Mouse (Mus musculus) layer of hippocampus, postnatal 25 days (tissue): ENCODE measurements at regions not wholly inside any gene's neighbourhood (a gene's known extent, or its start where the extent isn't known, plus 50 kb on each side); places are given as distances from the start of the nearest gene placed in this dataset.

ENCODE experiments used
- DNase-seq, 2 experiments: peaks; one replicate each; pipeline ENCODE4 v3.0.0; 2022; ENCODE audit warnings: mixed read lengths in 2 of 2, low spot score in 1 of 2; ENCODE audit errors: extremely low spot score in 1 of 2

DNA sequence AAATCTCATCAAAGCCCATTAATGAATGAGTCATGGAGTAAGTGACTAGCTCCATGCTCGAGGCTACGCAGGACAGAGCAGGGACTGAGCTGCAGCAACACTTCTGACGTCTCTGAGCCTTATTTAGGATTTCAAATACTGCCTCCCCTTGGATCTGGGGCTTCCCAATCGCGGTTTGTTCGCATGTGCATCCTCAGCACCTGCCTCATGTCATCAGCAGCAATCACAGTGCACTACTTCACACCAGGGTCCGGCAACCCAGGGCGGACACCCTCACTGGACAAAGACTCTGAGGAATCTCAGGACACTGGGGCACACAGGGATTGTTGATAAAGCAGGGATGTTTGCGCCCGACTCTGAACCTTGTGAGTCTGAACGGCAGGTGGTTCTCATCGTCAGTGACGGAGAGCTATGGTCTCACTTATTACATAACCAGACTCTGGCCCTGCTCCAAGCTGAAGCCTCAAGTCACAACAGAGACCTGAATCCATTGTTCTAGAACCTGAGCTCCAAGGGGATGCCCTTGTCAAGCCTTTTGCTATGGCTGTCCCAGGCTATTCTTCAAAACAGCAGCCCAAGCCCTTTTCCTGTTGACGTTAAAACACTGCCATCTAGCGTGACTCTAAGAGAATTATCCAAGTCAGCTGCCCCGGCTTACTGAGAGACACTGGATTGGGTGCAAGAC, 247.2 kb upstream of the Gm26657 start:
- DNase-seq: peak; percentile 30 to 42

DNA sequence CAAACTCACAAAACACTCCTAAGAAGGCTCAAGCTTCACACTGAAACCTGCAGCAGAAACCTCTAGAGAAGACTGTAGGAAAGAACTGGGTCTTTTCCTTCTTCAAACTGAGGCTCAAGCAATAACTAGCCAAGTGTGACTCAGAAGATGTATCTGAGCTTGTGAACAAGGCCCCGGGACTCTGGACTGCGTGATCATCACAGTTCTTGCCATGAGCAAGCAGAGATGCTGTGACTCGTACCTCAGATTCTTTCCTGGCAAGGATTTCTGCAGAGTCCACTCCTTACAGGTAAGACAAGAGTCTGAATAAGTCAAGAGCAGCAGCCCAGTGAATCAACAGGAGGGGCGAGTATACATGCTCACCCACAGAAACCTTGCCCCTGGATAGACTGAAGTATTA, 250.5 kb upstream of the Gm26657 start:
- no peak for DNase-seq

DNA sequence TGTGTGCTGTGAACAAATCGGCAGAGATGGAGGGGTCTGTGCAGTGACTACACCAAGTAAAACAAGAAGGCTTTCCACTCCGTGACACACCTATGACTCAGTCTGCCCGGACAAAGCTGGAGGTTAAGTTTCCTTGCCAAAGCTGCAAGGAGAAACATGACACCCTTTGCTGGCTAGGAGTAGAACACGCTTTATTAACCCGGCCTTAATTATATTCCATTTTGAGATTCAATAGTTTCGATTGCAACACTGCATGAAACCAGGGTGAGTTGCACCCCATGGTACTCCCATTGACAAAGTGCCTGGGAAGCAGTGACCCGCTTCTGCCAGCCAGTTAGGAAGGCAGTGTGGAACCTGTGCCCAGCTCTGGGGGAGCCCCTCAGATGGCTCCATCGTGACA, 256.2 kb upstream of the Gm26657 start:
- DNase-seq: no peak

DNA sequence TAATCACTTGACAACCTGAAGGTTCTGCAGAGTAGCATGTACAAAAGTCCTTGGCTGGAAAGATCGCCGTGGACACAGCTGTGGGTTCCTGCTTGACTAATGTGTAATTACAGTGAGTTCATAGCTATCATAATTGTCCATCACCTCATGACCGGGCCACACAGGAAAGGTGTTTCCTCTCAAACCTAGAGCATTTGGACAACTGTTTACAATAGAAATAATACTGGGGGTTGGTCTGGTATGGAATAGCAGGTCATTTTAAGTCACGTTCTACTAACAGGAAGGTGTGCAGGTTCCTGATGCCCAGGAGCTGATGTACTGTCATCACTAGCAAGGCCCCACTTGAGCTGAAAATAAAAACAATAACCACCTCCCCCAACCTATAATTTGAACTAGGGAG, 283.1 kb upstream of the Gm26657 start:
- no peak for DNase-seq

DNA sequence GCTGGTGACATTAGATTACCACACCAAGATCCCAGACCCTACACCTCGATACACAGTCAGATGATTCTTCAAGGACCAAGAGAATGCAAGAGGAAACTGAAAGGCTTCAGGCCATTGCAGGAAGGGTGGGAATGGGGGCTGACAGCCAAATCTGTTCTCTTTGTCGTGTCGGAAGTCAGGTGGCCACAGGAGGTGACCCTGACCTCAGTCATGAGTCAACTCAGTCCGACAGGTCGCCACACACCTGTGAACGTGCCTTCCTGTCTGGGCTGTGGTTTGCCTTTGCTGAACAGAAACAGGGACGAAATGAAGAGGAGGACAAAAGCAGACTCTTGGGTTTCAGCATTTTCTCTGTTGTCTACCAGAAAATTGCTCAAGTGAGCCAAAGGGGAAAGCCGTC, 318.3 kb upstream of the Gm26657 start:
- DNase-seq: no peak

DNA sequence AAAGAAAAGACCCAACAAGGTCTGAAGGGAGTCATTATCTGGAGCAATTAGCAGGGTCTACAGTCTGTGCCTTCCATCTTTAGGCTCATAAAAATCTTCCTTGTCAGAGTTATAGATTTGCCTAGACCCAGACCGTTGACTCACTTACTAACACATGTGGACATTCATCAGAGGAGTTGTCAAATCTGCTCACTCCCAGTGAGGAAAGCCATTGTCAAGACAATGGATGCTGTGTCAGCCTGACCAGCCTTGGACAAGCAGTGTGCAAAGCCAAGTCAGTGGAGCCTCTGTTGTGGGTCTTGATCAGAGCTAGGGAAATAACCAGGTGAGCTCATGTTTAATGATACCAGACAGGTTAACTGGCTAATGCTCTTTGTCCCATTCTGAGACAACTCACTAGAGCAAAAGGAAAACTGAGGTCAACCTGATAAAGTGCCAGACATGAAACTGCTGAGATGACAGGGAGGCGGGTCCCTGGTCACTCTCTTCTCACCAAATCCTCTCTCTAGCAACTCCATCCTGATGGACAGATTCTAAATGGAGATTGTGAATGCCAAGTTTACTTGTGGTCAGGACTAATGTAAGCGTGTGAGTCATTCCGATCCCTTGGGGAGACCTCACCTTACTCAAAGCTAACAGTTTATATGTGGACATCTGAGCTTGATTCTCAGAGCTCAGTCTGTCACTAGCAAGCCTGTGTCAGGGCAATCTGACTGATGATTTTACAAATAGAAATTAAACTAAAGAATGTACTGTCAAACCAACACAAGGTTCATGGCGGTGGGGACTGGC, 320.6 kb upstream of the Gm26657 start:
- no peak for DNase-seq

DNA sequence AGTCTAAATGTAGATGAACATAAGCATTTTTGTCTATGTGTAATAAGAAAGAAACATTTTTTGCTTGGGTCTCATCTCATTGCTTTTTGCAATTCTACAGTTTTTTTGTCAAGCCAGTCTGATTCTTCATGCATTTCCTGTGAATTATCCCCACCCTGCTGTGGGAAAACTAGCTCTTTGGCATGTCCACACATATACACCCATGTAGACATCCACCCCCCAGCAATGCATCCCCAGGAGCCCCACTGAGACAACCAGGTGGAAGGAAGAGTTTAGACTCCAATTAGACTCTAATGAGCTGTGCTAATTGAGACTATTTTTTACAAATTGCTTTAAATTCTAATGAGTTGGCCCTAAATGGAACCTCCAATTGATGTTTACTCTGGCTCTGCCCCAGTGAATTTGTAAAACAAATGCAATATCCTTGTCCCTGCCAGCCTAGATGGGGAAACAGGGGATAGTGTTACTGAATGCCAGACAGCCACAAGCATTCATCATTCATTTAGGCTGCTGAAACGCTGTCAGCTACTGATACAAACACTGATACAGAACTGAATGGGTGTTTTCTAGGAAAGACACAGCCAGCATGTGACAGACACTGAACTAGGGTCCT, 328.7 kb upstream of the Gm26657 start:
- no peak for DNase-seq

DNA sequence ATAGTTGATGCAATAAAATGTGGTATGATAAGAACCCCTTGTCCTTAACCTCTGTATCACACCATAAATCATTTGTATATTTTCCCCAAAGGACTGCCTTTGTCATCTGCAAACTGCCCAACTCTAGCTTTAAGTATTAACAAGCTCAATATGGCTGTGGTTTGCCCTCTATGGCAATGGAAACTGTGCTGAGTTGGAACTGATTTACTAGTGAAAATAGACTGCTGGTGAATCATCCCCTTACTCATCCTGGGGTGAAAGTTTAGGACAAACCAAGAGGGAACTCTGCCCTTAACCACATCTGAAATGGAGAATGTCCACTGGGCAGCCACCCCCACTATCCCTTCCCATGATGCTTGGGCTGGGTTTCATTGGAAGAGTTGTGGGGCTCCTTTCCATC, 346.1 kb upstream of the Gm26657 start:
- no peak for DNase-seq

DNA sequence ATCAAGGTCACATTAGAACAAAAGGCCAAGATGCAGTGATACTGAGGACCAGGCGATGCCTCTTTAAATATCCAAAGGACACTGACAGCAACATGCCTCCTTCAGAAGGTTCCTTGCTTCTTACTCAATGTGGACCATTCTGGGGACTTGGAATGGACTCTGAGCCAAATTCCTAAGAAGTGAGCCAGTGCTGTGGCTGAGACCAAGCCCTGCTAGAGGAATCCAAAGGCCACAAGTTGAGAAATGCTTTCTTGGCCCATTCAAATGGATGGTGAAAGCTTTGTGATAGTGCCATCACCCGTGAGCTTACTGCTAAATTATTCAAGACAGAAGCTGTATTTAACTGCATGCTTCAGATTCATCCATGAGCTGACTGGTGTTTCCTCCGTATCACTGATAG, 352.8 kb upstream of the Gm26657 start:
- DNase-seq: no peak

DNA sequence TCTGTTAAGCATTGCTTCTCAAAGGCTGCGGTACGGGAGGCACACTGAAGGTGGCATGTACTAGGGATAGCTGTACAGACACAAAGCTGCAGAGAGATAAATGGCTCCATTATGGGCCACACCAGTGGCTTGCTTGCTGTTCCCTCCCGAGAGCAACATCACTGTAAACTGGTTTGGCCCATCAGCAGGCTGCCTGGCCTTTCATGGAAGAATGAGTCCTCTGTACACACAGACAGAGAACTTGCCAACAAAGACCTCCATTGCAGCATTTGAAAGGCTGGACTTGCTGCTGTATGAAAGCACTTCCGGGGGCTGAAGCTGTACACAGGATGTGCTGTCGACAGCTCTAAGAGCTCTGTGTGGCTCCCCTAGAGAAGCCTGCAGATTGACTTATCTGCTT, 364.1 kb upstream of the Gm26657 start:
- no peak for DNase-seq

DNA sequence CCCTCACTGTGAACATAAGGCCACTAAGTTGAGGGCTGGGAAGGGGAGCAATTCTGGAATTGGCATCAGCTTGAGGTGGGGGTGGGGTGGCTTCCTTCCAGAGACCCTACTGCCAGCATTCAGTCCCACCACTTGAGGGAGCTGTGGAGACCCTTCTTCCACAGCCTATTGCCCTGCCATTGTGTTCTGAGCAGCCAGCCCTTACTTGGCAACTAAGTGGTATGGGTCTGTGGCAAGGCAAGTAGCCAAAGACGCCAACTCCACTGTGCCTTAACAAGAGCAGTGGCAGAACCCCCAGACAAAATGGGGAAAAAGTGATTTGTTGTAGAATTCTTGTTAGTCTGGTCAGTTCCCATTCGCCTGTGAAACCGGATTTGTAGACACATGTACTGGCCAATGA, 365.4 kb upstream of the Gm26657 start:
- no peak for DNase-seq

DNA sequence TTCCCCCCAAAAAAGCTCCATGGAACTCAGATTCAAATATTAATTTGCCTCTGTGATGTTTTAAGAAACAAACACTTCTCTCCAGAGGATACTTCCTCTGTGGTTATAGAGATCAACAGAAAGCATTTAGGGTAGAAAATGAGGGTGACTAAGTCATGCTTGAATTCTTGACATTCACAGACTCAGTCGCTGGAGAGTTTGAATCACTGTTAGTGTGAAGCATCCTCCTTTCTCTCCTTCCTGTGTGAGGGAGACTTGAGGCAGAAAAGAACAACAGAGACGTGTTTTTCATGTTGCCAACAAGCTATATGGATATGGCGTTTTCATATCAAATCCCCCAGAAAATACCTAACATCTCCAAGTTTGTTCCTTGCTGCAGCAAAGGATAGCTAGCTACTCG, 366.1 kb upstream of the Gm26657 start:
- DNase-seq: no peak

DNA sequence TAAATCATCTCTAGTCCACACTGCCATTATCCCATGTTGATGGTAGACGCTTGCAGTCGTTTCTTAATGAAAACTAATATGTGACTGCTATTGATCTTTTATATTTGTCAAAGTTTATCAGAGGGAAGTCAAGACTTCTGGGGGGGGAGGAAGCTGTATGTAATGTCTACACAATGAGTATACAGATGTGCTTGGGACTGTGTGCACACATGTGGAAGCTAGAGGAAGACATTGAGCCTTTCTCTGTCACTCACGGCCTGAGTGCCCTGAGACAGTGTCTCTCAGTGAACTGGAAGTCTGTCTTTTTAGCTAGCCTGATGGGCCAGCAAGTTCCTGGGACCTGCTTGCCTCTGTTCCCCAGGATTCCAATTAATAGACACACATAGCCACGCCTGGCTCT, 366.7 kb upstream of the Gm26657 start:
- DNase-seq: no peak

DNA sequence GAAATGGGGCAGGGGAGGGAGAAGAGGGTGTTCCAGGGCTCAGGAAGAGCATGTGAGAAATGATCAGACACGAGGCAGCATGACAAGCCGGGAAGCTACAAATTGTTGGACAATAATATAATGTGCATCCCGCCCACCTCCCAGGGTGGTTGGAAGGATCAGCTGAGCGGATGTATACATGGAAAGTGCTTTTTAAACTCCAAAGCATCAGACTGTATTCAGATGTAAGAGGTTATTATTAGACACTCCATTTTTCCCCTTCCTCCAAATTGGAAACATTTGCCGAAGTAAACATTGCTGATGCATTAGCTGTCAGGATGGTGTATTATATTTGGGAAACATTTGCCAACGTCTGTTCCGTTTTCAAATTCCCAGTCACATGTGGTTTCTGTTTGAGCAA, 367.2 kb upstream of the Gm26657 start:
- DNase-seq: no peak

DNA sequence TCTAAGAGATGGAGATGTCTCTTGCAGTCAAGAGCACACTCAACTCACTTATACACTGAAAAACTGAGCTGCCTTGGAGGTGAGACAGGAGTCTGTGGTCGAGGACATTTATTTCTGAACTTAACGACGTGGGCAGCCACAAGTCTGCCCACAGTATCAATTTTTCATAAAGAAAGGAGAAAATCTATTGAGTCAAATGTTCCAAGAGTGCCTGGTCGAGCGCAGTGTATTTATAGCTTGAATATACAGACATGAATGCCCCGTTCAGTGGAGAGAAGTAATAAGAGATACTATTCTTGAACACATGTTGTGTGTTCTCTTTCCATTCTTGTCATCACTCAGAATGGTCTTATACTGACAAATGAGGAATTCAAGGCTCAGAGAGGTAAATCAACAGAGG, 375.3 kb upstream of the Gm26657 start:
- DNase-seq: no peak

DNA sequence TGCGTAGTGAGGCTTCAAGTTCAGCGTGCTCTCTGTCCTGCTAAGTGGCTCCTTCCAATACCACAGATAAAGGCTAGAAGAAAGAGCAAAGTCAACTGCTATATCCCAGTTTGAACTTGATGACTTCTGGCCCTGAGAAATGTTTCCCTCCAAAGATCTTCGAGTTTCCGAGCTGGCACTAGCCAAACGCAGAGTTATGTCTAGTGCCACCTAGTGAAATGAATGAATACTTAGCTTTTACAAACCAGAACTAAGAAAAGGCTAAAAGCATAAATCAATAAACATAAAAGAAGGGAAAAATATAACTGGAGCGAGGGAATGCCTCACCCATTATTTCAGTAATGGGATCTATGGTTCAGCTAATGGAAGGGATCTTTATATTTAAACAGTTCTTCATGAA, 377.7 kb upstream of the Gm26657 start:
- no peak for DNase-seq

DNA sequence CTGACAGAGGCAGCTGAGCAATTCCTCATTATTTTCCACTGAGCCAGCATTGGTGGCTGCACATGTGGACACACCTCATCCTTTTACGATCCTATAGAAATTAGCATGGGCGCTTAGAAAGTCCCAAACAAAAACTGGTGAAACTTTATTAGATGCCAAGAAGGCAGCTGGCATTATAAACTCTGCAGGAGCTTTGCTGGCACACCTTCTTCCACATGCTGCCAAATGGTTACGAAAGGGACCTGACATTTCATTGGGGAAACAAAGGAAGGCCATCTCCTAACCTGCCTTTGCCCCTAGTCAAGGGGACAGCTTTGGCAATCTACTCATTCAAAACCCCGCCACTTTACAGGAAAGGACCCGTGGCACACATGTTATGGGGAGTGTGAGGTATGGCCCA, 390.7 kb upstream of the Gm26657 start:
- no peak for DNase-seq

DNA sequence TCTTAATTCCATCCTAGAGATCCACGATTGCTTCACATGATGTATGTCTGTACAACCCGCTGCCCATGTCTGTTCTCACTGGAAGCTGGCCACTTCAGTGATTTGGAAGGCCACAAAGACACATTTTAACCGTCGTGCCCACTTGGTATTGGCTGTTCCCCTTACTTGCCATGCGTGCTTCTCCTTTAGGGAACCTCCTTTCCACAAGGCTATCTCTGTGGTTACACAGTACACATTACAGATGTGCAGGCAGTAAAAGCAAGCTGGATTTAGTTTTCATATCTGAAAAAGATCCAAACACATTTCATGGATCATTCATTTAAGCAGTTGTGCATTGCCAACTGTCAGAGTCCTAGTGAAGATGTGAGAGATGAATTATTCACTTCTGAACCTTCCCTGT, 414.7 kb upstream of the Gm26657 start:
- DNase-seq: no peak

DNA sequence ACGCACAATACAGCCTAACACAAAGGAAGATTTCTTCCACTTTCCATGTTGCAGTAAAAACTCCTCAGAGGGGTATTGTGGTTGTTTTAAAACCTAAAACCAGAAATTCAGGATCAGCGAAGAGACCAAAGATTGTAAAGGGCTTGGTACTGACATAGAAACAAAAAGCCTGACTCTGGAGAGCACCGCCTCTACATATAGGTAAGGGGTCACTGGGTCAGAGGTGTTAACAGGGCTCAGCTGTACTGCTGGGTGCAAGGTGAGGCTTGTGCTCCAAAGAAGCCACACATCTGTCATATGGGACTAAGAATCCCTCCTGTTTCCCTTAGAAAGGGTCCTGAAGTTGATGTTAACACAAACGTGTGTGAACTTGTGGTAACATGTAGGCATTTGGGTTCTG, 420.7 kb upstream of the Gm26657 start:
- DNase-seq: no peak

DNA sequence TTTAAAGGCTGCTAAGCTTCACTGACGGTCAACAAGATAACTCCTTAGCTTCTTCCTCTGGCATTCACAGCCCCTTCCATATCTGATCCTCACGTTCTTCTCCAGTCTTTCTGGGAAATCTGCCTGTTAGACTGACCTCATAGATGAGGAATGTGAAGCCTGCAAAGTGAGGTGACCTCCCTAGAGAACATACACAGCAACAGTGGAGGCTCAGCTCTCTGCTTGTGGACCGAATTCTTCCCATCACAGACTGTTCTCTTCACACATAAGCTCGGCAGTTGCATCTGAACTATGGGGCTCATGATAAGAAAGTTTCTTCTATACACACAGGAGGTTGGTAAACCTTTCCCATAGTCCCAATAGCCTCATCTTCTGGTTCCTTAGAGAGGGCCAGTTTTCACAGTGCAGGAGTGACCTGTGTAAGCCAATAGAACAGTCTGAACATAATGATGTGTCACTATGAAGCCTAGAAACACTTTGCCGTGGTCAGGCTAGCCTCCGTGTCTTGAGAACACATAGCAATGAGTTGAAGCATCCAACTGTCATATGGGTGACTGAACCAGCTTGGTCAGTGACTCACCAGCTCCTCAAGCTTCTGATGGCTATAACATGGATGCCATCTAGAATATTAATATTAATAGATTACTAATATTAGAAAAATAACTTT, 434.1 kb upstream of the Gm26657 start:
- DNase-seq: no peak

DNA sequence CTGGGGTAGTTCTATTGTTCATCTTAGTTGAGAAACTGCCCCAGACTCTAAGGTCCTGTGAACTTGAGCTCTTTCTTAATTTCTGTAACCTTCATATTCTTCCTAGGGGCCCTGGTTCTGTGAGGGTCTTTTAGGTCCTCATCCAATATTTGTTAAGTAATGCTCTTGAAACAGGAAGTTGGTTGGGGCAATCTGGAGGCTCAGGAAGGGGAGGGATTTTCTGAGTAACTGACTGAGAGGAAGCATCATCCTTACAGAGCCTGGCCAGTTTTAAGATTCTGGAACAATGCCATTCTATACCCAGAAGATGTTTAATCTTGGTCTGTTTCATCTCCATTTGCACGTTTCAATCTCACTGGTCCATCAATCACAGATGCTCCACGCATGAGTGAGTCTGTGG, 435.6 kb upstream of the Gm26657 start:
- no peak for DNase-seq
